Mouse (Mus musculus) retina, embryonic 14.5 days (tissue): ENCODE measurements around the gene Ucp3.
"Not testable (repeated sequence)": the region's sequence is repeated elsewhere in the genome, so short reads cannot be mapped to it uniquely, and the experiment has no call there.

ENCODE experiments used
- DNase-seq: peaks from one replicate; pipeline ENCODE4 v3.0.0-alpha.2; 2015; ENCODE audit warnings: low spot score

Ucp3 gene

DNA sequence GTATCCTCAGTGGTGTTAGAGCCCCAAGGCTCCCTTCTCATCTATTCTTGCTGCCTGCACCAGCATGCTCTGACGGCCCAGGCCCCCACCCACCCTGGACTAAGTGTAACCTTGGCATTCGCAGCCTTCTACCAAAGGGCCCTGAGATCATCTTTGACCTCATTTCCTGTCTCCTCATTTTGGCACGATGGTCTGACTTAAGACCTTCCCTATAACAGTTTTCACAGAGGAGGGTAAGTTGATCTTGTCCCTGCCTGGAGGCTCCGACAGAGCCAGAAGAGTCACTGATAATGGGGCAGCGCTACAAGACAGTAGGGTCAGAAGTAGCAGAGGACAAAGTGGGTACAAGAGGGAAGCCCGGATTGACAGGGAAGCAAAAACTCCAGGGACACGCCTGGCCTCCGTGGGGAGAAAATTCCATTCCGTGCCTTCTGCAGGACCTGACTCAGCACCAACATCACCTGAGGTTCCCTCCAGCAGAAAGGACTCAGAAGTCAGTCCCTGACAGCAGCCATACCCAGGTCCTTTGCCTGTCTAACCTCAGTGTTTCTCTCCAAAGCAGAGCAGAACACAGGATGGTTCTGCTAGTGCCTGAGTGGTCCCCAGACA, 1.2 kb downstream of the Ucp3 start:
- no peak for DNase-seq

DNA sequence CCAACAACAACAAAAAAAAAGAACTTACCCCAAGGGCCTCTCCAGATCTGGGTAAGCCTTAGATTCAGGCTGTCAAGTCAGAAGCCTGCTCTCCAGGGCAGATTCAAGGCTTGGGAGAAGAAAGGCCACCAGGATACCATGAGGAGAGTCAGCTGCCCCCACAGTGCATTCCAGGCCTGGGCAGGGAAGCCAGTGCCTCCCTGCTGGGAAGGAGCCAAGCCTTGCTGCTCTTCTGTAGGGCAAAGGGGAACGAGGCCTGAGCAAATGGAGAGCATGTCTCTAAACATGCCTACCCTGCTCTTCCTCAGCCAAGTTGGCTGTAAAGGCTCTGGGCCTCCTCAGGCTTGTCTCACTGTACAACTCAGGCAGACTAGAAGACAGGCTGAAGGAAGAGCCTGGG, 1.9 kb downstream of the Ucp3 start:
- no peak for DNase-seq

- no peak for DNase-seq
Observed at GRCm38 (mm10) chr7:100479100-100479822, 6.5 kb downstream of the Ucp3 start.

DNA sequence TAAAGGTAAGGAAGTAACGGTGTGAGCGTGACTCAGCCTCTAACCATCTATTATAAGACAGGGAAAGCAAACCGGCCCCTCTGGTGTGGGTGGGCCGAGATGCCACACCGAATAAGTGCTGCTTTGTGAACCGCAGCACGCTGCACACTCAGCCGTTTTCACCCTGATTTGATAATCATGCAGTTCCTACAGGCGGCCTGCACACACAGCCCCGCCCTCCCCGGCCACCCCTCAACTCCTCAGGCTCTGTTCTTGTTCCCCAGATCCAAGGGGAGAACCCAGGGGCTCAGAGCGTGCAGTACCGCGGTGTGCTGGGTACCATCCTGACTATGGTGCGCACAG, 7.0 kb downstream of the Ucp3 start:
- peak; percentile 25 for DNase-seq

DNA sequence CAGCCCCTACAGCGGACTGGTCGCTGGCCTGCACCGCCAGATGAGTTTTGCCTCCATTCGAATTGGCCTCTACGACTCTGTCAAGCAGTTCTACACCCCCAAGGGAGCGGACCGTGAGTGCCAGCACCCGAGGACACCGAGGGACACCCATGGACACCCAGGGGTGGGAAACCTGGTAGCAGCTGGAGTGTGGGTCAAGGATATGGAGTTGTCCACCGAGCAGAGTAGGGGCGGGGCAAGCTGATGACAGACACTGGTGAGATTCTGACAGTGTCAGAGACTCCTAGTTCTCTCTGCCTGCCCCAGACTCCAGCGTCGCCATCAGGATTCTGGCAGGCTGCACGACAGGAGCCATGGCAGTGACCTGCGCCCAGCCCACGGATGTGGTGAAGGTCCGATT, 7.4 kb downstream of the Ucp3 start:
- DNase-seq: no peak

DNA sequence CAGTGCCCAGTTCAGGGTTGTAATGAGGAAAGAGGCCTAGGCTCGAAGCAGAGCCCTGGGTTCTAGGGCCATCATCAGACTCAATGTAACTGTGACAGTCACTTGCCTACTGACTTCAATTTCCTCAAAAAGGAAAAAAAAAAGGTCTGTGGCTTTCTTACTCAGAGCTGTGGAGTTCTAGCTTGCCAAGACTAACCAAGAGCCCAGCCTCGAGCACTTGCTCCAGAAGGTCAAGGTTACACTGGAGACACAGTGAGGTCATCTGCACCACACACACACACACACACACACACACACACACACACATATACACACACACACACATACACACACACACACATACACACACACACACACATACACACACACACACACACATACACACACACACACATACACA, 9.3 kb downstream of the Ucp3 start:
- not testable (repeated sequence) for DNase-seq

DNA sequence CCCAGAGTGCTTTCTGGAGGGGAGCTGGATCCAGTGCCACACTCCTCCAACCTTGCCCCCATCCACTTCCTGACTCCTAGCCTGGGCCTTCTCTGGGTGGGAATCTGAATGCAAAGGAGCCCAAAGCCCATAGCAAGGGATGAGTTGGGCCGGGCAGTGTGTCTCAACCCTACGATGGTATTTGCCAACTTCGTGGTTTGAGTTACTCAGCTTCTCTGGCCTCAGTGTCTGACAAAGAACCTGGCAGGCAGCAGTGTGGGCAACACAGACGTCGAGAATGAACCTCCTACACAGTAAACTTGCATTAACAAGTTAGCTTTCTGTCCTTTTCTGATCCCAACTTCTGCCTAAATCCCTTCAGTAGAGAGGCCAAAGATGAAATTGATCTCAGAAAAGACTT, 11.7 kb downstream of the Ucp3 start:
- no peak for DNase-seq

DNA sequence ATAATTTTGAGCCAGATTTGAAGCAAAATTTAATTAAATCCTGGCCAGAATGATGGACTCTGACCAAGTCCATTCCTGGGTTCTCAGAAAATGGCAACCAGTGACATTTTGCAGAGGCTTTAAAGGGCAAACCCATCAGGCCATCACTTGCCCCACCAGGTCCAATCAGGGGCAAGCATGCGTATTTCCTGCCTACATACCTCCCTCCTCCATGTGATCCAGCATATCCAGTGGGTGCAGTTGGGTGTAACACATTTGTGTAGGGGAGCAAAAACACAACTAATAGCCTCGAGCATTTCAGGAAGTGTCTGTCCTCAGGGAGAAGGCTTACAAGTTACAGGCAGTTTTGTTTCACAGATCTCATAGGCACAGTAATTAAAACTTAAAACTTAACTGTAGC, 14.5 kb downstream of the Ucp3 start:
- no peak for DNase-seq

DNA sequence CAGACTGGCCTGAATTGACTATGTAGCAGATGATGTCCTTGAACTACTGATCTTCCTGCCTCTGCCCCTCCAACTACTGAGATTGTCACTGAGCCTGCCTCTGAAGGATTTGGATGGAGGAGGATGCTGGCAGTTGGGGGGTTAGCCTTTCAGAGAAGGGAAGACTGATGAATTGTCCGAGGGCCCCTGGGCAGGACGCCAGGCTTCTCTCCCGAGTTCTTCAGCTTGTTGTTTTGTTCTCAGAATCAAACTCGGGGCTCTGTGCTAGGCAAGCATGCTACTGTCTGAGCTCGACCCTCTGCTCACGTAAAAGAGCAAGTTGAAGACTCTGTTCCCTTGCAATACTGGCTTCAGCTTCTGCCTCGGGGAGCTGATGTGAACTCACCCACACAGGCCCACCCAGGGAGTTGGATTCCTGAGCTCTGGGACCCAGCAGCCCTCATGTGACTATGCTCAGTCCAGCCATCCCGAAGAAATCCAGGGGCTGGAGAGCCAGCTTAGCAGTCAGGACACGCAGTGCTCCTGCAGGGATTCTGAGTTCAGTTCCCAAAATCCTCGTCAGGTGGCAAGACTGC, 15.8 kb downstream of the Ucp3 start:
- no peak for DNase-seq

DNA sequence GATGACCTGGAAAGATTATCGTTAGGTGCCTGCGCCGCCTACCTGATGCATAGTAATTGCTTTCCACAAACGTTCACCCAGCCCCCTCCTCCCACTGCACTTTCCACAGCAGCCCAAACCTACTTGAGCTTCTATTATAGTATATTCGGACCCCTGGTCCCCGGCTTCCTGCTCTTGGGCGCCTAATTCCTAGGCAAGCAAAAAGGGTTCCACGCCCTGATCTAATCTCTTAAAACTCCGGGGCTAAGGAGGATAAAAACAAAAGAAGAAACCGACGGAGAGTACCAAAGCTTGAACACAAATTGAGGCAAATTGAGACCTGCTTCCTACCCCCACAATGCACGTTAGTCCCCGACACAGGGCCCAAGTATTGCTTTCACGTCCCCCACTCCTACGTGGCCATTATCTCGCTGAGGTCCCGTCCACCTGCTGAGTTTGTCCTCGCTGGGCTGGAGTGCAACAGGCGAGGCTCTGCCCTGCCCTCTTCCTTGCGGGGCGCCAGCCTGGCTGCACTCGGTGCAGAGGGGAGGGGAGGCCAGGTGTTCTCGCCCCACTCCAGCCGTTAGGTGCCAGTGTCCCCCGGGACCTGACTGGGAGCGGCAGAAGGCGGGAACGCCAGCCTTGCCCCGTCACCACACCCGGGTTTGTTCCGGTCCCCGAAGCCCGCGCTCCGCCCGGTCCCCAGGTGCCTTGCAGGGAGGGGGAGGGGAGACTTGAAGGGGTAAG, 19.8 kb downstream of the Ucp3 start:
- DNase-seq: no peak

- DNase-seq: peak; percentile 75
Observed at GRCm38 (mm10) chr7:100493117-100493483, 20.3 kb downstream of the Ucp3 start, which contains the start of gene Ucp2. Ucp2 (plus strand) TSS chr7:100493337.

GRCm38 (mm10) chr7:100493484-100494414, 21.0 kb downstream of the Ucp3 start:
- DNase-seq: peak; percentile 19

GRCm38 (mm10) chr7:100494415-100494831, 21.6 kb downstream of the Ucp3 start:
- no peak for DNase-seq

DNA sequence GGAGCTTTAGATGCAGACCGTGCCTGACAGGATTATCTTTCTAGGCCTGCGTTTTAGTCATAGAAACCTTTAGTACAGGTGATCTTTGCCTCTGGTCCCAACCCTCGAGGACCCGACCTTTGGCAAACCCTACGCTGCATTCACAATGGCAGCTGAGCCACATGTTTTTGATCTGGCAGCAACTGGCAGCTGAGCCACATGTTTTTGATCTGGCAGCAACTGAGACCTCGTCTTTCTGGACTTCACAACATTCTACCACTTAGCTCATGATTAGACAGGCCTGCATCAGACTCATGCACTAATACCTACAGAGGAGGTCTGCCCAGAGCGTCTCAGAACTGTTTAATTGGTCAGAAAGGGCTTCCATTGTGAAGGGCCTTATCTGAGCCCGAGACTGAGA, 22.3 kb downstream of the Ucp3 start:
- DNase-seq: no peak

- DNase-seq: peak; percentile 50
Observed at GRCm38 (mm10) chr7:100495581-100496251, 22.9 kb downstream of the Ucp3 start.

GRCm38 (mm10) chr7:100496371-100496770, 23.6 kb downstream of the Ucp3 start:
- no peak for DNase-seq

GRCm38 (mm10) chr7:100496791-100497190, 24.0 kb downstream of the Ucp3 start:
- DNase-seq: no peak

DNA sequence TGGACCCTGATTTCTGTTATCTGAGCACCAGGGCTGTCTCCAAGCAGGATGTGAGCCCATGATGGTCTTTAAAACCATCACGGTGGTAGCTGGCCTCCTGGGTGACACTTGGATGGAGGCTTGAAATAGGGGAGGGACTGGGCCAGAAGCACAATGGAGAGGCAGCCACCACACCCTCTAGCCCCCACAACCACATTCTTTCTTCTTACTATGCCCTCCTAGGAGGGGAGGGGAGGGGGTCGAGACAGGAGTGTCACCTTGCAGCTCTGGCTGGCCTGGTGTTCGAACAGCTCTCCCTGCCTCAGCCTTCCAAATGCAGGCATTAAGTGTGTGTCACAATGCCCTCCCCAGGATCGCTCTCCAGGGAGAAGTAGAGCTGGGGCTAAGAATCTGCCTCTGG, 24.6 kb downstream of the Ucp3 start:
- DNase-seq: no peak

GRCm38 (mm10) chr7:100497982-100498381, 25.2 kb downstream of the Ucp3 start:
- DNase-seq: no peak

DNA sequence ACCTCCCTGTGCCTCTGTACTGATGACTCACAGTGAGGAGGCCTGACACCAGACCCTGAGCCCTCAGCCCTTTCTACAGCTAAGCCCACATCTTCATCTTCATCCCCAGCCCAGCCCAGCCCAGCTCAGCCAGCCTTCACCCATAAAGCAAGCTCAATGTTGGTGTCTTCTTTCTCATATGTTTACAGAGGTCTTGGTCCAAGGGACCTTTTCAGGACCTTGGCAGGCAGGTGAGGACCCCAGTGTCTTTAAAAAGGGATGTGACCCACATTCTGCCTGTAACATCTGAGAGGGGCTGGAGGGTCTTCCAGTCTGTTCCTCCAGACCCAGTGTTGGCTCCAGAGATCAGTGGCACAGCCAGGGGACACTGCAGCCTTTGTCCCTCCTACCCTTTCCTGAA, 26.7 kb downstream of the Ucp3 start:
- DNase-seq: no peak

- no peak for DNase-seq
Observed at GRCm38 (mm10) chr7:100500276-100500977, 27.6 kb downstream of the Ucp3 start.
